Mouse (Mus musculus) midbrain, embryonic 15.5 days (tissue): ENCODE data around the gene Elmo3. TPM values are rescaled to one million over a fixed set of nuclear protein-coding genes. Genes with fewer than 3 reads are reported as not detected.
A peak's percentile ranks its signal among the peaks of the same experiment; 100 is the strongest.

ENCODE experiments used
- ATAC-seq: fragments of 200-750 bp; cut with Nextera tagmentation; replicated peaks from 2 replicates; pipeline ENCODE4 v1.8.0; 2017; ENCODE audit warnings: moderate TSS enrichment
- H3K27ac ChIP-seq: fragments of 300-500 bp; sonication (generic); 2 replicates; pipeline ENCODE4 v1.5.1; 2015; ENCODE audit warnings: mild to moderate bottlenecking, inconsistent platforms
- H3K27me3 ChIP-seq: fragments of 300-500 bp; sonication (generic); replicated peaks from 2 replicates; pipeline ENCODE4 v1.6.1; 2015; ENCODE audit warnings: inconsistent platforms
- H3K36me3 ChIP-seq: fragments of 300-500 bp; sonication (generic); replicated peaks from 2 replicates; pipeline ENCODE4 v1.6.1; 2015; ENCODE audit warnings: inconsistent platforms
- H3K4me1 ChIP-seq: fragments of 300-500 bp; sonication (generic); 2 replicates; pipeline ENCODE4 v1.6.1; 2015; ENCODE audit warnings: inconsistent platforms
- H3K4me2 ChIP-seq: fragments of 300-500 bp; sonication (generic); 2 replicates; pipeline ENCODE4 v1.6.1; 2015; ENCODE audit warnings: inconsistent platforms, mild to moderate bottlenecking, moderate library complexity
- H3K4me3 ChIP-seq: fragments of 300-500 bp; sonication (generic); 2 replicates; pipeline ENCODE4 v1.5.1; 2015; ENCODE audit warnings: mild to moderate bottlenecking, inconsistent platforms
- H3K9ac ChIP-seq: fragments of 300-500 bp; sonication (generic); 2 replicates; pipeline ENCODE4 v1.6.1; 2015; ENCODE audit warnings: mild to moderate bottlenecking, inconsistent platforms
- H3K9me3 ChIP-seq: fragments of 300-500 bp; sonication (generic); 2 replicates; pipeline ENCODE4 v1.6.1; 2016; ENCODE audit warnings: inconsistent platforms
- WGBS: fragments of 180-500 bp; shearing (Covaris S2); methylation state at CpG from one replicate; pipeline ENCODE4 v1.1.7; 2015; ENCODE audit warnings: mixed read lengths; 5-methylcytosine and 5-hydroxymethylcytosine counted together
- polyA plus RNA-seq: library from polyadenylated mRNA; unstranded; fragments of >200 nt; fragmentation: Nextera tagmentation; extraction: Ambion mirVana; gene quantifications from 2 replicates; pipeline ENCODE4 v1.2.1, GENCODE M21; 2015

The Elmo3 gene
- polyA plus RNA-seq, 1 experiment from 2014 or later: 1.3 TPM

GRCm38 (mm10) chr8:105343791-105344574 lies 38.6 kb downstream of the Elmo3 start:
- H3K36me3 ChIP-seq: no peaks in the 10 kb centered on the region
- ATAC-seq: no peak
- H3K9me3 ChIP-seq: no peaks in the 10 kb centered on the region
- WGBS: 78% methylated on average over 8 of the region's 8 CpGs
- H3K27me3 ChIP-seq: peaks cover 14% of the 10 kb centered on the region
- no peak overlapping the region for H3K4me3 ChIP-seq
- no peak overlapping the region for H3K4me2 ChIP-seq
- H3K9ac ChIP-seq: no peak overlapping the region
- H3K27ac ChIP-seq: no peak overlapping the region
- H3K4me1 ChIP-seq: peaks cover 20% of the 10 kb centered on the region

- ATAC-seq: no peak
- Histone ChIP-seq H3K9ac (no peak overlapping the region), H3K27ac (no peak overlapping the region), H3K27me3 (peaks cover 14% of the 10 kb centered on the region), H3K4me2 (no peak overlapping the region), H3K9me3 (no peaks in the 10 kb centered on the region), H3K4me1 (peaks cover 30% of the 10 kb centered on the region), H3K36me3 (no peaks in the 10 kb centered on the region), H3K4me3 (no peak overlapping the region)
- 72% methylated on average over 7 of the region's 7 CpGs for WGBS
These were observed 39.9 kb downstream of the Elmo3 start for GRCm38 (mm10) chr8:105345061-105345975.

- Histone ChIP-seq H3K9ac (no peak overlapping the region; the same call in 1 of the 2 replicates), H3K4me2 (peak overlapping the region; percentile 98), H3K4me3 (peak overlapping the region; percentile 69), H3K27me3 (peaks cover 14% of the 10 kb centered on the region), H3K4me1 (peaks cover 40% of the 10 kb centered on the region), H3K36me3 (no peaks in the 10 kb centered on the region), H3K27ac (no peak overlapping the region), H3K9me3 (no peaks in the 10 kb centered on the region)
- 2% methylated on average over 34 of the region's 34 CpGs for WGBS
- peak; percentile 28 for ATAC-seq
These were observed 41.4 kb downstream of the Elmo3 start for GRCm38 (mm10) chr8:105346611-105347427.

GRCm38 (mm10) chr8:105347428-105348221 lies 42.2 kb downstream of the Elmo3 start, which contains the start of gene Fhod1:
Gene Fhod1, minus strand, starts transcription at chr8:105347953.
- peak; percentile 86 for ATAC-seq
- peaks cover 40% of the 10 kb centered on the region for H3K4me1 ChIP-seq
- peak within 1 kb of the TSS; percentile 69 for H3K9ac ChIP-seq
- H3K36me3 ChIP-seq: no peaks in the 10 kb centered on the region
- WGBS: under 1% methylated on average over 53 of the region's 53 CpGs
- no peaks in the 10 kb centered on the region for H3K9me3 ChIP-seq
- H3K4me3 ChIP-seq: peak within 1 kb of the TSS; percentile 69
- H3K27me3 ChIP-seq: peaks cover 14% of the 10 kb centered on the region
- H3K27ac ChIP-seq: peak within 1 kb of the TSS; percentile 80
- H3K4me2 ChIP-seq: peak within 1 kb of the TSS; percentile 98

DNA sequence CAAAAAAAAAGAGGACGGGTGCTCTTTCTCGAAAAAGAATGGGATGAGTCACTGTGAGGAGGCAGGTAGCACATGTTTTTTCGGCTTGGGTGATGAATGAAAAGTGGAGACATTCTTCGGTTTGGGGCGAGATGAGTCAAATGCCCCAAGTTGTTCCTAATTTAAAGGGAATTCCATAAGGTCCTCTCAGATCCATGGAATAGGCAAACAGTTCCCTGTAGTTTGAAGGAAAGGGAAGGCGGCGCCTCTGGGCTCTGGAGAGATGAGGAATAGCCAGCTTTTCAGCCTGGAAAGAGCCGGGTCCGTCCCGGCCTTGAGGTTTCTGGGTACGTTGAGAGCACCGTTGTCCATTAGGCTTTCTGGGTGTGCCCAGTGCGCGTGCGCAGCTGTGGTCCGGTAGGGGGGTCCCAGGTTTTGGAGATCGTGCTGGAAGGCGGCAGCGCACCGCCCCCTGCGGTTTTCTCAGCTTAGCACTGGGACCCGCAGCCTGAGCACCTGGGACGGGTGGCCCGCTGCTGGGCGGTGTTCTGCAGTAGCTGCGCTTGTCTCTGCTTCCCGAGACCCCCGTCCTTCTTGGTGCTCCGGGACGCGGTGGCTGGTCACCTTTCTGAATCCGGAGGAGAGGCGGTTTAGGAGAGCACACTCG lies 43.2 kb downstream of the Elmo3 start, which contains the start of gene Slc9a5:
Gene Slc9a5 (plus strand): TSS at position 394 of the 646 bp plus-strand sequence.
- Histone ChIP-seq H3K27me3 (peaks cover 14% of the 10 kb centered on the region), H3K9me3 (no peaks in the 10 kb centered on the region), H3K4me1 (peaks cover 40% of the 10 kb centered on the region), H3K36me3 (no peaks in the 10 kb centered on the region), H3K9ac (peak within 1 kb of the TSS; percentile 69), H3K4me3 (peak within 1 kb of the TSS; percentile 69), H3K27ac (peak within 1 kb of the TSS; percentile 80), H3K4me2 (peak within 1 kb of the TSS; percentile 98)
- peak; percentile 28 for ATAC-seq
- under 1% methylated on average over 34 of the region's 34 CpGs for WGBS

DNA sequence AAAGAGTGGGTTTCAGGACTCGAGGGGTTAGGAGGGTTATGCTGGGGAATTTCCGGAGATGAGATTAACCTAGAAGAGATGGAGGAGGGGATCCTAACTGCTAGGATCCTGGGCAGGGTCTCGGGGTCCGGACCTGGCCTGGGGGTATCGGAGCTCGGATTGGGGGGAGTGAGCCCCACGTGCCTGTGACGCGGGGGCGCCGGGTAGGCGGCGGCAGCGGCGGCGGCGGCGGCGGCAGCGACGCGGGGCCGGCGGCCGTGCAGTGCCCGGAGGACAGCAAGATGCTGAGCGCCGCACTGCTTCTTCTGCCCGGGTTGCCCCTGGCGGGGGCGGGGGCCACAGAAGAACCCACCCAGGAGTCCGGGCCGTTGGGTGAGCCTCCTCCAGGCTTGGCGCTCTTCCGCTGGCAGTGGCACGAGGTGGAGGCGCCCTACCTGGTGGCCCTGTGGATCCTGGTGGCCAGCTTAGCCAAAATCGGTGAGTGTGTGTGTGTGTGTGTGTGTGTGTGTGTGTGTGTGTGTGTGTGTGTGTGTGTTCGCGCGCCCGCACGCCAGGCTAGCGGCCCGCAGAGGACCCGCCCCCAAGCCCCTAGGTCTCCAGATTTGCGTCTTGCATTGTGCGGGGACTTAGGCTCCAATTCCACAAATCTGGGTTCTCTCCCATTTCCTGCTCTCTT lies 43.8 kb downstream of the Elmo3 start:
- H3K9me3 ChIP-seq: no peaks in the 10 kb centered on the region
- H3K27ac ChIP-seq: peak overlapping the region; percentile 80
- H3K4me3 ChIP-seq: peak overlapping the region; percentile 69
- peak overlapping the region; percentile 69 for H3K9ac ChIP-seq
- peaks cover 14% of the 10 kb centered on the region for H3K27me3 ChIP-seq
- H3K4me1 ChIP-seq: peaks cover 40% of the 10 kb centered on the region
- peak; percentile 32 for ATAC-seq
- H3K4me2 ChIP-seq: peak overlapping the region; percentile 98
- WGBS: under 1% methylated on average over 43 of the region's 48 CpGs
- no peaks in the 10 kb centered on the region for H3K36me3 ChIP-seq

- Histone ChIP-seq H3K4me1 (peaks cover 40% of the 10 kb centered on the region), H3K27ac (peak overlapping the region; percentile 80; the same call in 1 of the 2 replicates), H3K9me3 (no peaks in the 10 kb centered on the region), H3K4me3 (peak overlapping the region; percentile 69), H3K9ac (peak overlapping the region; percentile 69), H3K36me3 (no peaks in the 10 kb centered on the region), H3K27me3 (peaks cover 14% of the 10 kb centered on the region), H3K4me2 (peak overlapping the region; percentile 98)
- no peak for ATAC-seq
- WGBS: 34% methylated on average over 7 of the region's 7 CpGs
These were observed 44.8 kb downstream of the Elmo3 start for GRCm38 (mm10) chr8:105350186-105350585.

- H3K4me2 ChIP-seq: no peak overlapping the region
- ATAC-seq: no peak
- no peaks in the 10 kb centered on the region for H3K9me3 ChIP-seq
- H3K36me3 ChIP-seq: 0 out of 2 replicates have a peak, but pooled peaks cover 3% of the 10 kb centered on the region
- WGBS: 71% methylated on average over 8 of the region's 8 CpGs
- H3K27me3 ChIP-seq: no peaks in the 10 kb centered on the region
- H3K9ac ChIP-seq: no peak overlapping the region
- H3K4me1 ChIP-seq: peaks cover 20% of the 10 kb centered on the region
- no peak overlapping the region for H3K27ac ChIP-seq
- H3K4me3 ChIP-seq: no peak overlapping the region
These were observed 48.3 kb downstream of the Elmo3 start for GRCm38 (mm10) chr8:105353583-105354135.

GRCm38 (mm10) chr8:105354549-105354948 lies 49.1 kb downstream of the Elmo3 start:
- H3K4me3 ChIP-seq: no peak overlapping the region
- H3K27me3 ChIP-seq: no peaks in the 10 kb centered on the region
- H3K4me2 ChIP-seq: no peak overlapping the region
- no peak overlapping the region for H3K9ac ChIP-seq
- H3K36me3 ChIP-seq: 0 out of 2 replicates have a peak, but pooled peaks cover 3% of the 10 kb centered on the region
- no peak overlapping the region for H3K27ac ChIP-seq
- peaks cover 18% of the 10 kb centered on the region for H3K4me1 ChIP-seq
- H3K9me3 ChIP-seq: no peaks in the 10 kb centered on the region
- no peak for ATAC-seq
- WGBS: 90% methylated on average over 4 of the region's 4 CpGs
